Mouse (Mus musculus) hindbrain, embryonic 14.5 days (tissue): ENCODE measurements at regions not wholly inside any gene's neighbourhood (a gene's known extent, or its start where the extent isn't known, plus 50 kb on each side); places are given as distances from the start of the nearest gene placed in this dataset.

Experiments
- ATAC-seq: fragments of 200-750 bp; cut with Nextera tagmentation; 2 replicates; pipeline ENCODE4 v1.8.0; 2017; ENCODE audit warnings: moderate number of reproducible peaks, mild to moderate bottlenecking, moderate TSS enrichment, moderate library complexity; ENCODE audit not compliant: low FRiP score
- DNase-seq: peaks from one replicate; pipeline ENCODE4 v3.0.0-alpha.2; 2015; ENCODE audit warnings: low spot score
- H3K27ac ChIP-seq: fragments of 300-500 bp; sonication (generic); 2 replicates; pipeline ENCODE4 v1.5.1; 2014; ENCODE audit warnings: mild to moderate bottlenecking, moderate library complexity
- H3K27me3 ChIP-seq: fragments of 300-500 bp; sonication (generic); 2 replicates; pipeline ENCODE4 v1.6.1; 2014; ENCODE audit warnings: mild to moderate bottlenecking, low read length, mixed read lengths; ENCODE audit not compliant: control insufficient read depth, insufficient read depth
- H3K36me3 ChIP-seq: fragments of 300-500 bp; sonication (generic); replicated peaks from 2 replicates; pipeline ENCODE4 v1.6.1; 2014; ENCODE audit not compliant: control insufficient read depth, insufficient read depth
- H3K4me1 ChIP-seq: fragments of 300-500 bp; sonication (generic); replicated peaks from 2 replicates; pipeline ENCODE4 v1.6.1; 2014; ENCODE audit warnings: antibody characterized with exemption, low read length, mixed read lengths; ENCODE audit not compliant: control insufficient read depth, insufficient read depth
- H3K4me2 ChIP-seq: fragments of 300-500 bp; sonication (generic); replicated peaks from 2 replicates; pipeline ENCODE4 v1.6.1; 2014; ENCODE audit warnings: mild to moderate bottlenecking, moderate library complexity
- H3K4me3 ChIP-seq: fragments of 300-500 bp; sonication (generic); replicated peaks from 2 replicates; pipeline ENCODE4 v1.5.1; 2014; ENCODE audit warnings: mild to moderate bottlenecking, low read length
- H3K9ac ChIP-seq: fragments of 300-500 bp; sonication (generic); 2 replicates; pipeline ENCODE4 v1.6.1; 2014
- H3K9me3 ChIP-seq: fragments of 300-500 bp; sonication (generic); 2 replicates; pipeline ENCODE4 v1.6.1; 2016; ENCODE audit warnings: low read length; ENCODE audit not compliant: control insufficient read depth
- WGBS: fragments of 180-500 bp; shearing (Covaris S2); extraction: QIAGEN DNeasy Blood & Tissue Kit; methylation state at CpG from one replicate; pipeline ENCODE4 v1.1.7; 2014; 5-methylcytosine and 5-hydroxymethylcytosine counted together

DNA sequence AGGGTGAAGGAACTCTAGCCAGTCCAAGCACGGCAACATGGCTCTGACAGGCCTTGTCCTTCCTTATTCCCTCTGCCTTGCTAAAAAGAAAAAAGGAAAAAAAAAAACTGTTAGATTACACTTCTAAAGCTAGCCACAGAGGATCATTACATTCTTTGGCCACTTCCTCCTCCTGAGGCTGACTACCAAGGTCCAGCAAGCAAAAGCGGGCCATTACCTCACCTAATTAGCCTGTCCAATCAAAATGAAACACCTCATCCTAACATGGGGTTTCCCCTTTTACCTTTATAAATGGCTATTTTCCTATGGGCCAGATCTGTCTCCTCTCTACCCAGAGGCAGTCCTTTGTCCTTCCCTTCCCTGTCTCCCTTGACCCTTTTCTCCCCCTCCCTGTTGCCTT is 102.2 kb downstream of the Pih1h3b start:
- WGBS, result 79% methylated on average over 2 of the region's 2 CpGs
- DNase-seq, result no peak
- no peak overlapping the region for H3K4me3 ChIP-seq
- peaks cover 15% of the 10 kb centered on the region for H3K27me3 ChIP-seq
- ATAC-seq, result no peak
- H3K36me3 ChIP-seq, result no peaks in the 10 kb centered on the region
- H3K27ac ChIP-seq, result no peak overlapping the region
- no peak overlapping the region for H3K9ac ChIP-seq
- no peaks in the 10 kb centered on the region for H3K9me3 ChIP-seq
- no peaks in the 10 kb centered on the region for H3K4me1 ChIP-seq
- H3K4me2 ChIP-seq, result no peak overlapping the region

DNA sequence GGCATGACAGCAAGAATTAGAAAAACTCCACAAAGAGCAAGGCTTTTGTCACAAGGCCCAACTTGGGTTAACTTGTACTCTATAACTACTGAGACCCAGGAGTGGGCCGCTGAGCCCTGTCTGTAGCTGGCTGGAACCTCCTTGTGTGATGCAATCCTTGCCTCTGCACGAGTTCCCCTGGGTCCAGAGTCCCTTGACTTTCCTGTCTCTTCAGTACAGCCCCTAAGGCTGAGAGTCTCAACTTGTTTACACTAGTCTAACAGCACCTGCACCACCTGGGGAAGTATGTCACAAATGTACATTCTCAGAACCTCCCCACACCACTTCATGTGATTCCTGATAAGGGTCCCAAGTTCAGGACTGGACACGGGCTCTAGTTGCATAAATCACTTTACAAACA is 103.3 kb downstream of the Pih1h3b start:
- Histone ChIP-seq H3K9me3 (no peaks in the 10 kb centered on the region), H3K27me3 (peaks cover 12% of the 10 kb centered on the region), H3K9ac (no peak overlapping the region), H3K4me2 (no peak overlapping the region), H3K4me3 (no peak overlapping the region), H3K36me3 (no peaks in the 10 kb centered on the region), H3K4me1 (no peaks in the 10 kb centered on the region), H3K27ac (no peak overlapping the region)
- no peak for ATAC-seq
- no peak for DNase-seq
- 90% methylated on average over 3 of the region's 3 CpGs for WGBS

DNA sequence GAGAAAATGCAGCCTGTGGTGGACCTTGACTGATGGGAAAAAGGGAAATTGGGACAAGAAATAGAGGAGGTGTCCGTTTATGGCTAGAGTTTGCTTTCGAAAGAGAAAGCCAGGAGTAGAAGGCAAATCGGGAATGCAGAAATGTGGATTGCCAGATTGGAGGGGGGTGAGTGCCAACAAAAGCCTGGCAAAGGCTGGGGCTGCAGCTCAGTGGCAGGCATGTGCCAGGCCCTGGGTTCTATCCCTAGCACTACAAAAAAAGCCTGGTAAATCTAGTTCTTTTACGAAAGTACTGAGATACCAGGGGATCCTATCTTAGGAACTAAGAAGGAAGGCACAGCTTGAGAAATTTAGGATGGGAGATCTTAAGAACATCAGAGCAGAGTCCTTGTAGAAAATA is 117.2 kb downstream of the Pih1h3b start:
- Histone ChIP-seq H3K27me3 (peaks cover 15% of the 10 kb centered on the region; the same call in 1 of the 2 replicates), H3K9me3 (no peaks in the 10 kb centered on the region), H3K4me2 (no peak overlapping the region), H3K4me3 (no peak overlapping the region), H3K27ac (no peak overlapping the region), H3K36me3 (no peaks in the 10 kb centered on the region), H3K9ac (no peak overlapping the region), H3K4me1 (no peaks in the 10 kb centered on the region)
- 84% methylated on average over 4 of the region's 4 CpGs for WGBS
- ATAC-seq (no peak), DNase-seq (no peak)

DNA sequence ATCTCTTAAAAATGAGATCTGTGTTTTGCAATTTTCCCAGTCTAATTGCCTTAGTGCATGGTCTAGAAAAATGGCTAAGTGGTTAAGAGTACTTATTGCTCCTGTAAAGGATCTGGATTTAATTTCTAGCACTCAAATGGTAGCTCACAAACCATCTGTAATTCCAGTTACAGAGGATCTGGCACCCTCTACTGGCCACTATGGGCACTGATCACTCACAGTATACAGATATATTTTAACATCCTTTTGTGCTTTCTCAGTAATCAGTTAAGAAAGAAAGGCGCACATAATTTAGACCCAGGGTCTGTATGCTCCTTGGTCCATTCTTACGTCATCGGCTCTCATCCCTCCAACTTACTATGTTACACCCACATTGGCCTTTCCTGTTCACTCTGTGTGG is 120.3 kb downstream of the Pih1h3b start:
- Histone ChIP-seq H3K27me3 (0 out of 2 replicates have a peak, but pooled peaks cover 5% of the 10 kb centered on the region), H3K4me1 (no peaks in the 10 kb centered on the region), H3K9ac (no peak overlapping the region), H3K4me3 (no peak overlapping the region), H3K4me2 (no peak overlapping the region), H3K36me3 (no peaks in the 10 kb centered on the region), H3K9me3 (no peaks in the 10 kb centered on the region), H3K27ac (no peak overlapping the region)
- 100% methylated on average over 3 of the region's 3 CpGs for WGBS
- ATAC-seq, result no peak
- no peak for DNase-seq

DNA sequence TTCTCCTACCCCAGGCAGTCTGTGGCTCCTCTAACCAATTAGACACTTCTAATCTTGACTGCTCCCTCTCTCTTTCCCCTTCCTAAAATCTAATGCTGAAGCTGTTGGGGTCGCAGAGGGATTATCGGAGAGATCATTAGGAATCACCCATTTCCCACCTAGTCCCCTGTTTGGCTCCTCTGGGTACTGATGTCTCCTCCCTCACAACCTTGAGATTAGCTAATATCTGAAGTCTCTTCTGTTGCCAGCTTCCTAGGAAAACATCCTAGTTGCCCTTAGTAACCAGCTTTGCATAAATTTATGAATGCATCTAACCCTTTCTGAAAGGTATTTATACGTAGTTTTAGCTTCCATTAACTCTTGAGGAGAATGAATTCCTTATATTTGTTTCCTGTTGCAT is 138.4 kb upstream of the Frmpd3 start:
- ATAC-seq, result no peak
- WGBS, result 67% methylated on average over 3 of the region's 3 CpGs

DNA sequence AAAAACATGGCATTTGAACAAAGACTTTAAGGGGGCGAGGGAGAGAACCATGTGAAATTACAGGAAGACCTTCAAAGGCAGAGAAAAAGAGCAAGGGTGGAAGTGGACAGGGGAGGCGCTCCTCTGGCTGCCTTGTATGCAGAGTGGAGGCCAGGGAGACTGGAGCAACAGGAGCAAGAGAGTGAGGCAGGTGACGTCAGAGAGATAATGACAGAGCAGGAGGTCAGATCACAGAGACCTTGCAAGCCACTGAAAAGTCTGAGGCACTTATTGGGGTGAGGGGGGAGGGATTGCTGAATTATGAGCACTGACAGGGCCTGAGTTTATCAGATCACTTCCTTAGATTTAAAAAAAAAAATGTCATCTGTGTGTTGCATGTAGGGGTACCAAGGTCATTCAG is 133.3 kb upstream of the Frmpd3 start:
- Histone ChIP-seq H3K27me3 (peaks cover 45% of the 10 kb centered on the region; the same call in 1 of the 2 replicates), H3K4me1 (no peaks in the 10 kb centered on the region), H3K9me3 (no peaks in the 10 kb centered on the region), H3K4me2 (no peak overlapping the region), H3K4me3 (no peak overlapping the region), H3K27ac (no peak overlapping the region), H3K9ac (no peak overlapping the region), H3K36me3 (no peaks in the 10 kb centered on the region)
- ATAC-seq (no peak), DNase-seq (no peak)
- WGBS, result 60% methylated on average over 3 of the region's 3 CpGs

More for the DNA sequence above, 138.4 kb upstream of the Frmpd3 start:
- H3K9me3 ChIP-seq, result no peaks in the 10 kb centered on the region
- no peak overlapping the region for H3K9ac ChIP-seq
- no peak for DNase-seq
- no peaks in the 10 kb centered on the region for H3K36me3 ChIP-seq
- no peak overlapping the region for H3K27ac ChIP-seq
- no peaks in the 10 kb centered on the region for H3K4me1 ChIP-seq
- H3K27me3 ChIP-seq, result peaks cover 51% of the 10 kb centered on the region
- H3K4me2 ChIP-seq, result no peak overlapping the region
- H3K4me3 ChIP-seq, result no peak overlapping the region

DNA sequence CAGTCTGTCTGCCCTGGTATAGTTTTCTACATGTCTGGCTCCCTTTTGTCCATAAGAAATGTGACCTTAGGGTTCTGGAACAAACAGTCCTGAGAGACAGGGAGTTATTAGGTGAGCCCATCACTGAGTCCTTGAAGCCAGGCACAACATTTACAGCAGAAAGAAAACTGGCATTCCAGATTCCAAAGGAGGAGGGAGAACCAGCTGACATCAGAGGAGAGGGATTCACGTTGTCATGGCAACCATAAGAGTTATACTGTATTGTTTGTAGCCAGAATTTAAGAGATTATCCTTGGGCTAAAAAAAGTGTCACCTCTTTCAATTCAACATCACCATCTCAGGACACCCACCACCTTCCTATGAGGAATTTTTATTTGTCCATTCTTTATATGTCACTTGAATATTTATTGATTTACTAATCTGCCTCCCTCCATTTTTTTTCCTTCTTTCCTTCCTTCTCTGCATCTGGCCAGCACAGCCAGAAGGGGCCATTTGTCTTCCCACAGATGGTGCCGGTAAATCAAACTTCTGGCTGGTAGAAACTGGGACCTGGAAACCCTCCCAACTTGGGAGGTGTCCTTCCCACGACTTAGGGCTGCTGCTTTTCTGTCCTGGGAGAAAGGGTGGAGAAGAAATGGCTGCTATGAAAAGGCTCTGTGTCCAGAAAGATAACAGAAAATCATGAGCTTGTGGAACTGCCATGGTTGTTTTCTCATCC is 129.3 kb upstream of the Frmpd3 start:
- peak overlapping the region; percentile 32; the same call in 1 of the 2 replicates for H3K27ac ChIP-seq

DNA sequence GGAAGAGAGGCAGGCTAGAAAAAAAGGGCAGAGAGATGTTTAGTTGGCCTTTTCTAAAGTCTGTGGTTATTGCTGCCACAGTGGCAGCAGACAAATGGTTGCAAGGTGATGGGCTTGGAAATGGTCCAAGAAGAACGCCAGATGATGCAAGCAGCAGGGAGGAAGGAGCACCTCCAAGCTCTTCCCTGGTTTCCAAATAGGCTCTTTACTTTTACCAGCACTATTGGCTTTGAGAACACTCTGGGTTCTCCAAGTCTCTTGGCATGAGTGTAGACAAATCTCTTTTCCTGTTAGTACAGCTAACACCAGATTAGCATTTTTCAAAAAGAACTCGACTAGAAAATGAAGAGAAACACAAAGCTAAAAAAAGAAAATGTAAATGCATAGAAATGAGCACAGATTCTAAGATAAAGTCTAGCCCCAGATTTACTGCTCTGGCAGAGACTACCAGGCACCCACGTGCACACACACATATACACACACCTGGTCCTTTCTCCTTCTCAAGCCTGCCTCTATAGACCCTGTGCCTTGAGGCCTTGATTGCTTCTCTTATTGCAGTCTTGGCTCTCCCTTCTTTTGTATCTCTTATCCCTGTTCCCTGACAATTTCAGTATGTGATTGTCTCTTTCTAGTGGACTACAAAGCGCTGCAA is 127.7 kb upstream of the Frmpd3 start:
- Histone ChIP-seq H3K9ac (no peak overlapping the region), H3K36me3 (no peaks in the 10 kb centered on the region), H3K4me1 (no peaks in the 10 kb centered on the region), H3K4me3 (no peak overlapping the region), H3K27me3 (peaks cover 23% of the 10 kb centered on the region), H3K27ac (no peak overlapping the region), H3K9me3 (no peaks in the 10 kb centered on the region), H3K4me2 (no peak overlapping the region)
- 53% methylated on average over 4 of the region's 4 CpGs for WGBS
- ATAC-seq (no peak), DNase-seq (no peak)

More for the DNA sequence above, 129.3 kb upstream of the Frmpd3 start:
- no peaks in the 10 kb centered on the region for H3K9me3 ChIP-seq
- no peak overlapping the region for H3K4me3 ChIP-seq
- DNase-seq, result peak; percentile 40
- ATAC-seq, result no peak
- no peak overlapping the region for H3K4me2 ChIP-seq
- H3K4me1 ChIP-seq, result no peaks in the 10 kb centered on the region
- WGBS, result 45% methylated on average over 3 of the region's 3 CpGs
- no peaks in the 10 kb centered on the region for H3K36me3 ChIP-seq
- peaks cover 28% of the 10 kb centered on the region for H3K27me3 ChIP-seq
- no peak overlapping the region for H3K9ac ChIP-seq

DNA sequence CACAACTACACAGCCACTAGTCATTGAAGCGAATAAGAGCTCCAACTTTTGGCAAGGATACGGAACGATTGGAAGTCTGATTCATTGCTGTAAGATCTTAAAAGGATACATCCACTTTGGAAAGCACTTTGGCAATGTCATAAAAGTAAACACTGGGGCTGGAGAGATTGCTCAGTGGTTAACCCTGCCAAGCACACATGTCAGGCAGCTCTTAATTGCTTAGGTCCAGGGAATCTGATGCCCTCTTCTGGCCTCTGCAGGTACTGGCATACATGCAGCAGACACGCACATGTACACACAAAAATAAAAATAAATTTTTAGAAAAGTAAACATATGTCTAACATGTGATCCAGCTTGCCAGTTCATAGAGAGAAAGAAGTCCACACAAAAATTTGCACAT is 86.3 kb upstream of the Frmpd3 start:
- Histone ChIP-seq H3K27ac (no peak overlapping the region), H3K27me3 (peaks cover 13% of the 10 kb centered on the region; the same call in 1 of the 2 replicates), H3K9me3 (no peaks in the 10 kb centered on the region), H3K4me1 (no peaks in the 10 kb centered on the region), H3K4me3 (no peak overlapping the region), H3K4me2 (no peak overlapping the region), H3K9ac (no peak overlapping the region), H3K36me3 (no peaks in the 10 kb centered on the region)
- WGBS, result 87% methylated on average over 4 of the region's 4 CpGs
- no peak for ATAC-seq
- DNase-seq, result no peak
